Mouse (Mus musculus): Measurements from ENCODE around the gene Abr. TPM values are rescaled to one million over a fixed set of nuclear protein-coding genes. Genes with fewer than 3 reads are reported as not detected.

The Abr gene
- polyA plus RNA-seq, 1 experiment from 2014 or later = 70.2 TPM

GRCm38 (mm10) chr11:76429966-76430631, 192.0 kb downstream of the Abr start:
- WGBS = 75% methylated on average over 6 of the region's 6 CpGs
- no peak overlapping the region for H3K9ac ChIP-seq
- H3K27me3 ChIP-seq = no peaks in the 10 kb centered on the region
- H3K4me3 ChIP-seq = no peak overlapping the region
- H3K27ac ChIP-seq = no peak overlapping the region
- no peaks in the 10 kb centered on the region for H3K9me3 ChIP-seq (replicated peaks)
- H3K36me3 ChIP-seq (ENCODE audit: poor library complexity, severe bottlenecking) = peaks cover 30% of the 10 kb centered on the region
- H3K4me1 ChIP-seq = peaks cover 13% of the 10 kb centered on the region; the same call in 1 of the 2 replicates
- no peak overlapping the region for H3K4me2 ChIP-seq
- ATAC-seq = no peak

- Histone ChIP-seq H3K27me3 (no peaks in the 10 kb centered on the region), H3K27ac (no peak overlapping the region; the same call in 1 of the 2 replicates), H3K4me1 (peaks cover 13% of the 10 kb centered on the region; the same call in 1 of the 2 replicates), H3K9ac (no peak overlapping the region), H3K36me3 (ENCODE audit: poor library complexity, severe bottlenecking) (peaks cover 34% of the 10 kb centered on the region), H3K4me2 (no peak overlapping the region), H3K9me3 (replicated peaks) (no peaks in the 10 kb centered on the region), H3K4me3 (no peak overlapping the region)
- 65% methylated on average over 7 of the region's 7 CpGs for WGBS
- no peak for ATAC-seq
Observed at GRCm38 (mm10) chr11:76429556-76429955, 192.6 kb downstream of the Abr start.

- Histone ChIP-seq H3K9ac (no peak overlapping the region), H3K4me2 (no peak overlapping the region), H3K27ac (no peak overlapping the region; the same call in 1 of the 2 replicates), H3K9me3 (replicated peaks) (no peaks in the 10 kb centered on the region), H3K4me3 (no peak overlapping the region), H3K27me3 (no peaks in the 10 kb centered on the region), H3K36me3 (ENCODE audit: poor library complexity, severe bottlenecking) (peaks cover 37% of the 10 kb centered on the region), H3K4me1 (peaks cover 13% of the 10 kb centered on the region; the same call in 1 of the 2 replicates)
- WGBS = 66% methylated on average over 4 of the region's 4 CpGs
- ATAC-seq = no peak
Observed at GRCm38 (mm10) chr11:76429046-76429445, 193.1 kb downstream of the Abr start.

- Histone ChIP-seq H3K27ac (no peak overlapping the region), H3K9ac (no peak overlapping the region), H3K27me3 (no peaks in the 10 kb centered on the region), H3K4me1 (peaks cover 13% of the 10 kb centered on the region; the same call in 1 of the 2 replicates), H3K4me3 (no peak overlapping the region), H3K36me3 (ENCODE audit: poor library complexity, severe bottlenecking) (peaks cover 36% of the 10 kb centered on the region), H3K9me3 (replicated peaks) (no peaks in the 10 kb centered on the region), H3K4me2 (no peak overlapping the region)
- no peak for ATAC-seq
- WGBS = 78% methylated on average over 3 of the region's 3 CpGs
Observed at GRCm38 (mm10) chr11:76427781-76428180, 194.3 kb downstream of the Abr start.

- H3K4me1 ChIP-seq = peaks cover 13% of the 10 kb centered on the region; the same call in 1 of the 2 replicates
- ATAC-seq = peak; percentile 45; the same call in 1 of the 2 replicates
- peak overlapping the region; percentile 45; the same call in 1 of the 2 replicates for H3K27ac ChIP-seq
- no peaks in the 10 kb centered on the region for H3K27me3 ChIP-seq
- H3K9me3 ChIP-seq (replicated peaks) = no peaks in the 10 kb centered on the region
- H3K36me3 ChIP-seq (ENCODE audit: poor library complexity, severe bottlenecking) = peaks cover 44% of the 10 kb centered on the region
- no peak overlapping the region for H3K4me2 ChIP-seq
- no peak overlapping the region for H3K9ac ChIP-seq
- H3K4me3 ChIP-seq = no peak overlapping the region
- 68% methylated on average over 6 of the region's 6 CpGs for WGBS
Observed at GRCm38 (mm10) chr11:76425749-76426148, 196.4 kb downstream of the Abr start.

GRCm38 (mm10) chr11:76420896-76421295, 201.2 kb downstream of the Abr start:
- Histone ChIP-seq H3K36me3 (ENCODE audit: poor library complexity, severe bottlenecking) (peaks cover 91% of the 10 kb centered on the region), H3K27me3 (no peaks in the 10 kb centered on the region), H3K4me2 (no peak overlapping the region), H3K4me1 (peaks cover 14% of the 10 kb centered on the region; the same call in 1 of the 2 replicates), H3K9ac (no peak overlapping the region), H3K4me3 (no peak overlapping the region), H3K27ac (no peak overlapping the region), H3K9me3 (replicated peaks) (no peaks in the 10 kb centered on the region)
- WGBS = 69% methylated on average over 4 of the region's 4 CpGs
- no peak for ATAC-seq

GRCm38 (mm10) chr11:76419179-76419578, 202.9 kb downstream of the Abr start:
- peaks cover 97% of the 10 kb centered on the region for H3K36me3 ChIP-seq (ENCODE audit: poor library complexity, severe bottlenecking)

GRCm38 (mm10) chr11:76418423-76418822, 203.7 kb downstream of the Abr start:
- no peak overlapping the region for H3K4me3 ChIP-seq
- no peaks in the 10 kb centered on the region for H3K9me3 ChIP-seq (replicated peaks)
- peak overlapping the region; percentile 11; the same call in 1 of the 2 replicates for H3K27ac ChIP-seq
- H3K36me3 ChIP-seq (ENCODE audit: poor library complexity, severe bottlenecking) = peaks cover 97% of the 10 kb centered on the region
- H3K27me3 ChIP-seq = no peaks in the 10 kb centered on the region
- 81% methylated on average over 8 of the region's 8 CpGs for WGBS
- no peak overlapping the region for H3K4me2 ChIP-seq
- ATAC-seq = no peak
- H3K4me1 ChIP-seq = 0 out of 2 replicates have a peak, but pooled peaks cover 7% of the 10 kb centered on the region
- H3K9ac ChIP-seq = no peak overlapping the region

More at GRCm38 (mm10) chr11:76419179-76419578, 202.9 kb downstream of the Abr start:
- no peak overlapping the region for H3K4me3 ChIP-seq
- H3K4me1 ChIP-seq = 0 out of 2 replicates have a peak, but pooled peaks cover 7% of the 10 kb centered on the region
- H3K27me3 ChIP-seq = no peaks in the 10 kb centered on the region
- WGBS = 77% methylated on average over 4 of the region's 4 CpGs
- H3K9ac ChIP-seq = no peak overlapping the region
- ATAC-seq = no peak
- H3K27ac ChIP-seq = peak overlapping the region; percentile 11; the same call in 1 of the 2 replicates
- H3K9me3 ChIP-seq (replicated peaks) = no peaks in the 10 kb centered on the region
- H3K4me2 ChIP-seq = no peak overlapping the region

- Histone ChIP-seq H3K27ac (no peak overlapping the region), H3K9ac (no peak overlapping the region), H3K4me1 (0 out of 2 replicates have a peak, but pooled peaks cover 7% of the 10 kb centered on the region), H3K9me3 (replicated peaks) (no peaks in the 10 kb centered on the region), H3K4me3 (no peak overlapping the region), H3K36me3 (ENCODE audit: poor library complexity, severe bottlenecking) (peaks cover 94% of the 10 kb centered on the region), H3K27me3 (no peaks in the 10 kb centered on the region), H3K4me2 (no peak overlapping the region)
- no peak for ATAC-seq
- WGBS = 79% methylated on average over 2 of the region's 2 CpGs
Observed at GRCm38 (mm10) chr11:76415985-76416384, 206.1 kb downstream of the Abr start.

- no peak for ATAC-seq
- peaks cover 87% of the 10 kb centered on the region for H3K36me3 ChIP-seq (ENCODE audit: poor library complexity, severe bottlenecking)
- H3K9me3 ChIP-seq (replicated peaks) = no peaks in the 10 kb centered on the region
- no peak overlapping the region for H3K27ac ChIP-seq
- 82% methylated on average over 4 of the region's 4 CpGs for WGBS
- no peak overlapping the region for H3K4me3 ChIP-seq
- no peak overlapping the region for H3K4me2 ChIP-seq
- H3K27me3 ChIP-seq = no peaks in the 10 kb centered on the region
- no peak overlapping the region for H3K9ac ChIP-seq
- H3K4me1 ChIP-seq = 0 out of 2 replicates have a peak, but pooled peaks cover 7% of the 10 kb centered on the region
Observed at GRCm38 (mm10) chr11:76415001-76415400, 207.1 kb downstream of the Abr start.

- Histone ChIP-seq H3K27ac (no peak overlapping the region), H3K4me1 (peaks cover 11% of the 10 kb centered on the region), H3K9ac (no peak overlapping the region), H3K4me2 (no peak overlapping the region), H3K9me3 (replicated peaks) (no peaks in the 10 kb centered on the region), H3K27me3 (no peaks in the 10 kb centered on the region), H3K4me3 (no peak overlapping the region), H3K36me3 (ENCODE audit: poor library complexity, severe bottlenecking) (peaks cover 72% of the 10 kb centered on the region)
- ATAC-seq = no peak
- WGBS = 81% methylated on average over 4 of the region's 4 CpGs
Observed at GRCm38 (mm10) chr11:76413202-76413601, 208.9 kb downstream of the Abr start.

- H3K9ac ChIP-seq = no peak overlapping the region
- H3K4me2 ChIP-seq = no peak overlapping the region
- peaks cover 15% of the 10 kb centered on the region for H3K4me1 ChIP-seq
- ATAC-seq = no peak
- H3K4me3 ChIP-seq = no peak overlapping the region
- WGBS = 73% methylated on average over 12 of the region's 12 CpGs
- H3K27ac ChIP-seq = no peak overlapping the region
- peaks cover 48% of the 10 kb centered on the region for H3K36me3 ChIP-seq (ENCODE audit: poor library complexity, severe bottlenecking)
- no peaks in the 10 kb centered on the region for H3K27me3 ChIP-seq
- no peaks in the 10 kb centered on the region for H3K9me3 ChIP-seq (replicated peaks)
Observed at GRCm38 (mm10) chr11:76410826-76411225, 211.3 kb downstream of the Abr start.
